Mouse (Mus musculus) limb, embryonic 14.5 days (tissue): ENCODE data around the gene Gm49322. TPM values are rescaled to one million over a fixed set of nuclear protein-coding genes. Genes with fewer than 3 reads are reported as not detected.

Experiments used
- ATAC-seq: fragments of 200-750 bp; cut with Nextera tagmentation; 2 replicates; pipeline ENCODE4 v1.8.0; 2017; ENCODE audit warnings: low read depth, moderate number of reproducible peaks, moderate TSS enrichment; ENCODE audit not compliant: low FRiP score
- DNase-seq: peaks from one replicate; pipeline ENCODE4 v3.0.0-alpha.2; 2015; ENCODE audit warnings: low spot score
- H3K27ac ChIP-seq: fragments of 300-500 bp; sonication (generic); replicated peaks from 2 replicates; pipeline ENCODE4 v1.5.1; 2014; ENCODE audit warnings: low read depth, mild to moderate bottlenecking, low read length, moderate library complexity, mixed read lengths
- H3K27me3 ChIP-seq: fragments of 300-500 bp; sonication (generic); 2 replicates; pipeline ENCODE4 v1.6.1; 2014; ENCODE audit warnings: low read length, mixed read lengths; ENCODE audit not compliant: control insufficient read depth, insufficient read depth
- H3K36me3 ChIP-seq: fragments of 300-500 bp; sonication (generic); 2 replicates; pipeline ENCODE4 v1.6.1; 2014; ENCODE audit warnings: mild to moderate bottlenecking, low read length, moderate library complexity, mixed read lengths; ENCODE audit not compliant: control insufficient read depth, insufficient read depth
- H3K4me1 ChIP-seq: fragments of 300-500 bp; sonication (generic); 2 replicates; pipeline ENCODE4 v1.6.1; 2014; ENCODE audit warnings: antibody characterized with exemption, low read length, mixed read lengths; ENCODE audit not compliant: control insufficient read depth, insufficient read depth
- H3K4me2 ChIP-seq: fragments of 300-500 bp; sonication (generic); replicated peaks from 2 replicates; pipeline ENCODE4 v1.6.1; 2014; ENCODE audit warnings: low read depth, mild to moderate bottlenecking, low read length, moderate library complexity; ENCODE audit not compliant: severe bottlenecking
- H3K4me3 ChIP-seq: fragments of 300-500 bp; sonication (generic); replicated peaks from 2 replicates; pipeline ENCODE4 v1.5.1; 2014; ENCODE audit warnings: low read length
- H3K9ac ChIP-seq: fragments of 300-500 bp; sonication (generic); 2 replicates; pipeline ENCODE4 v1.6.1; 2014; ENCODE audit warnings: mild to moderate bottlenecking, low read depth, low read length, moderate library complexity; ENCODE audit not compliant: severe bottlenecking
- H3K9me3 ChIP-seq: fragments of 300-500 bp; sonication (generic); 2 replicates; pipeline ENCODE4 v1.6.1; 2016; ENCODE audit warnings: low read length; ENCODE audit not compliant: control insufficient read depth
- POLR2A ChIP-seq: fragments of 200-500 bp; IDR thresholded peaks from 2 replicates; pipeline ENCODE4 v1.8.0; 2012; ENCODE audit warnings: inconsistent platforms, mild to moderate bottlenecking, moderate library complexity, borderline replicate concordance; ENCODE audit not compliant: insufficient read depth, insufficient read length; ENCODE audit errors: extremely low read depth
- WGBS: fragments of 180-500 bp; shearing (Covaris S2); extraction: QIAGEN DNeasy Blood & Tissue Kit; methylation state at CpG from one replicate; pipeline ENCODE4 v1.1.7; 2014; 5-methylcytosine and 5-hydroxymethylcytosine counted together
- polyA plus RNA-seq, 2 experiments: library from polyadenylated mRNA; depleted of rRNA in 1 of 2; stranded (reverse) in 1 of 2; unstranded in 1 of 2; fragments of >200 nt; fragmentation: Nextera tagmentation in 1 of 2; extraction: Ambion mirVana in 1 of 2; gene quantifications; 2 replicates each; pipeline versions ENCODE4 v1.2.1 to v1.2.3; 2012 to 2014

Gm49322 gene
- polyA plus RNA-seq, 2 experiments = 2.8 to 5.6 TPM

DNA sequence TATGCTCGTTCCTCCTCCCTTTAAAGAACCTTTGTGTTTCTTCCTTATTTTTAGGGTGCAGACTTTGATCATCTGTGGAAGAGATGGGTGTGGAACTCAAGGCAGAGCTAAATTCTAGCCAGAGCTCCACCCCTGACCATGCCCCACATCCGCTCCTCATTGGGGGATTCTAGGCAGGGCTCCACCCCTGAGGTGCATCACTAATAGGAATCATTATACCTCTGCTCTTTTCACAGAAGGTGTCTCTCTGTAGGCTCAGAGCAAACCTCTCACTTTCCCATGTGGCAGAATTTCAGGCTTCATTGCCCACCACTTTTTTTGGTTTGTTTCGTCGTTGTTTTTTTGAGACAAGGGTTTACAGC, 53.0 kb downstream of the Gm49322 start:
- peaks cover 19% of the 10 kb centered on the region for H3K4me1 ChIP-seq

DNA sequence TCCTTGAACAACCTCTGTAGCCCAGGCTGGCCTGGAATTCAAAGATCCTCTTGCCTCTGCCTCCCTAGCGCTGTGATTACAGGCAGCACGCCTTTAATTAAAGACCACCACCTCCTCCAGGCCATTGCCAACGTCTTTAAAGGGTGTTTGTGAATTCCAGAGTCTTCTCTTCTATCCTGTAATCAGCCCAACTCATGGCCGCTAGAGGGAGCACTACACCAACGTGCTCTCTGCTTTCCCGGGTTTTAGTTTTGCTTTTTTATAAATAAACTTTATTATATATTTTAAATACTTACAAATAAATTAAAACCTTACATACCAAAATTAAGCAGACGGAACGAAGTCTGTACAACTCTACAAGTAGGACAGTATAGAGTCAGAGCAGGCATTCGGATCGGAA, 53.4 kb downstream of the Gm49322 start:
- ATAC-seq (no peak), DNase-seq (peak; percentile 82)
- no peak for TF ChIP-seq POLR2A
- no peak overlapping the region for H3K4me3 ChIP-seq
- H3K9ac ChIP-seq = no peak overlapping the region
- H3K36me3 ChIP-seq = no peaks in the 10 kb centered on the region
- no peaks in the 10 kb centered on the region for H3K27me3 ChIP-seq
- 15% methylated on average over 10 of the region's 10 CpGs for WGBS
- peaks cover 18% of the 10 kb centered on the region for H3K4me1 ChIP-seq
- no peak overlapping the region for H3K4me2 ChIP-seq
- H3K27ac ChIP-seq = no peak overlapping the region
- no peaks in the 10 kb centered on the region for H3K9me3 ChIP-seq

More for the DNA sequence above, 53.0 kb downstream of the Gm49322 start:
- H3K27ac ChIP-seq = no peak overlapping the region
- TF ChIP-seq POLR2A = no peak
- WGBS = 67% methylated on average over 4 of the region's 4 CpGs
- no peak overlapping the region for H3K9ac ChIP-seq
- no peak overlapping the region for H3K4me2 ChIP-seq
- H3K4me3 ChIP-seq = no peak overlapping the region
- ATAC-seq = no peak
- no peaks in the 10 kb centered on the region for H3K36me3 ChIP-seq
- H3K9me3 ChIP-seq = no peaks in the 10 kb centered on the region
- H3K27me3 ChIP-seq = no peaks in the 10 kb centered on the region
- no peak for DNase-seq

DNA sequence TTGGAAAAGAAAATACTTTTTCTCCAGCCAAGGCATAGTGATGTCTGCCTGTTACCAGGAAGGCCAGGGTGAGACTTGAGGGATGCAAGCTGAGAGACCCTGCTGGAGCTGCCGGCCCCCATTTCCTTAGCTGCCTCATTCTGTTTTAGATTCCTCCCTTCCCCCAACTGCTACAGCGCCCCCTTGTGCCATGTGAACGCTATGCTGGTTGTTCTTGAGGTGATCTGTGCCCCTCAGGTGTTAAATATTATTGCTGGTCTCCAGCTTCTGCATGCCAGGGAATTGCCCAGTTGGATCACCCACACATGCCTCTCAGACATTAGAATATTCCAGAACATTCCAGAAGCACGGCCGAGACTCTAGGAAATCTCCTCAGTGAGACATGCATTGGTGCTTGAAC, 55.3 kb downstream of the Gm49322 start:
- no peak for ATAC-seq
- Histone ChIP-seq H3K4me2 (no peak overlapping the region), H3K9ac (no peak overlapping the region), H3K36me3 (peaks cover 3% of the 10 kb centered on the region), H3K27ac (no peak overlapping the region), H3K27me3 (no peaks in the 10 kb centered on the region), H3K4me1 (peaks cover 20% of the 10 kb centered on the region), H3K4me3 (no peak overlapping the region), H3K9me3 (no peaks in the 10 kb centered on the region)
- no peak for DNase-seq
- no peak for TF ChIP-seq POLR2A
- WGBS = 43% methylated on average over 5 of the region's 5 CpGs

GRCm38 (mm10) chr10:80663485-80664196, 57.8 kb downstream of the Gm49322 start:
- ATAC-seq = no peak
- WGBS = 17% methylated on average over 5 of the region's 5 CpGs
- Histone ChIP-seq H3K9ac (no peak overlapping the region), H3K36me3 (peaks cover 28% of the 10 kb centered on the region), H3K27me3 (no peaks in the 10 kb centered on the region), H3K9me3 (no peaks in the 10 kb centered on the region), H3K27ac (no peak overlapping the region), H3K4me2 (no peak overlapping the region), H3K4me1 (peaks cover 15% of the 10 kb centered on the region), H3K4me3 (no peak overlapping the region)
- TF ChIP-seq POLR2A = no peak
- DNase-seq = no peak

DNA sequence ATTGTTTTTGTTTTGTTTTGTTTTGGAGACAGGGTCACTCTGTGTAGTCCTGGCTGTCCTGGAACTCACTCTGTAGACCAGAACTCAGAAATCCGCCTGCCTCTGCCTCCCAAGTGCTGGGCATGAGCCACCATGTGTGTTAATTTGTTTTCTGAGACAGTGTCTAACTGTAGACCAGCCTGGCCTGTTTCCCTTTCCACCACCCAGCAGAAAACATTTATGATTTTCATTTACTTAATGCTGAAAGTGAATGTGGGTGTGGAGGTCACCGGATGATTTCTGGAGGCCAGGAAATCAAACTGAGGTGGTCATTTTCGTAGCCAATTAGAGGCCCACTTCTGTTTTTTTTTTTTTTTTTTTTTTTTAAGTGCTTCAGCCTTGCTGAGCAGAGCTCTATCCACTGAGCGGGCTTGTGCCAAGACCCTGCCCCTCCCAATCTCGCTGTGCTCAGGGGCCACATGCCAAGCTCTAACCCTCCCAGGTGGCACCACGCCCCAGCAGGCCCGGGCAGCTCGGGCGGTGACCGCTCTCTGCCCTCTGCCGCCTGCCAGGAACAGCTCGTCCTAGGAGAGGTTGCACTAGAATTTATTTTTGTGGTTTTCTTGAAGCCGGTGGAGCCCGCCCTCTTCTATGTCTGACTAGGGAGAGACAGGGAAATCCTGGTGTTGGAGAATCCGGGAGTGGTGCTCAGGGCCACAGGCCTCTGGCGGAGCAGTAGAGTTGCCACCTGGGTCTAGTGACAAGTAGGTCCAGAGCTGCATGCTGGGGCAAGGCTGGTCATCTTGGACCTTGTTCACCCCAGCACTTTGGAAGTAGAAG, 58.6 kb downstream of the Gm49322 start:
- Histone ChIP-seq H3K9me3 (no peaks in the 10 kb centered on the region), H3K36me3 (peaks cover 36% of the 10 kb centered on the region), H3K4me1 (peaks cover 15% of the 10 kb centered on the region), H3K4me2 (peak overlapping the region; percentile 33; the same call in 1 of the 2 replicates), H3K27ac (peak overlapping the region; percentile 65), H3K4me3 (no peak overlapping the region; the same call in 1 of the 2 replicates), H3K9ac (peak overlapping the region; percentile 25), H3K27me3 (no peaks in the 10 kb centered on the region)
- 22% methylated on average over 16 of the region's 16 CpGs for WGBS
- DNase-seq = peak; percentile 47
- ATAC-seq = peak; percentile 38; the same call in 1 of the 2 replicates
- no peak for TF ChIP-seq POLR2A
